Mouse (Mus musculus) lung, postnatal 0 days (tissue): ENCODE measurements at regions not wholly inside any gene's neighbourhood (a gene's known extent, or its start where the extent isn't known, plus 50 kb on each side); places are given as distances from the start of the nearest gene placed in this dataset.

Experiments
- ATAC-seq: fragments of 200-750 bp; cut with Nextera tagmentation; 2 replicates; pipeline ENCODE4 v1.8.0; 2017; ENCODE audit warnings: moderate library complexity
- DNase-seq: peaks from one replicate; pipeline ENCODE4 v3.0.0-alpha.2; 2016; ENCODE audit warnings: low spot score
- H3K27ac ChIP-seq: fragments of 300-500 bp; sonication (generic); 2 replicates; pipeline ENCODE4 v1.5.1; 2014; ENCODE audit warnings: antibody characterized with exemption, mild to moderate bottlenecking, low read length, mixed read lengths
- H3K27me3 ChIP-seq: fragments of 300-500 bp; sonication (generic); replicated peaks from 2 replicates; pipeline ENCODE4 v1.6.1; 2014; ENCODE audit warnings: low read length, mixed read lengths; ENCODE audit not compliant: insufficient read depth
- H3K36me3 ChIP-seq: fragments of 300-500 bp; sonication (generic); 2 replicates; pipeline ENCODE4 v1.6.1; 2014; ENCODE audit warnings: low read length, mixed read lengths; ENCODE audit not compliant: insufficient read depth
- H3K4me1 ChIP-seq: fragments of 300-500 bp; sonication (generic); 2 replicates; pipeline ENCODE4 v1.6.1; 2014; ENCODE audit warnings: antibody characterized with exemption, low read depth, low read length, mixed read lengths; ENCODE audit not compliant: insufficient read depth
- H3K4me2 ChIP-seq: fragments of 300-500 bp; sonication (generic); replicated peaks from 2 replicates; pipeline ENCODE4 v1.6.1; 2014; ENCODE audit warnings: low read depth, mild to moderate bottlenecking, low read length, moderate library complexity, mixed read lengths
- H3K4me3 ChIP-seq: fragments of 300-500 bp; sonication (generic); 2 replicates; pipeline ENCODE4 v1.5.1; 2014; ENCODE audit warnings: low read depth, low read length
- H3K9ac ChIP-seq: fragments of 300-500 bp; sonication (generic); replicated peaks from 2 replicates; pipeline ENCODE4 v1.6.1; 2014; ENCODE audit warnings: low read depth, mild to moderate bottlenecking
- H3K9me3 ChIP-seq: fragments of 300-500 bp; sonication (generic); 2 replicates; pipeline ENCODE4 v1.6.1; 2016; ENCODE audit warnings: low read length, mixed read lengths
- CTCF ChIP-seq: IDR thresholded peaks from 2 replicates; pipeline ENCODE4 v1.5.1; 2016; ENCODE audit warnings: antibody characterized with exemption, mild to moderate bottlenecking
- EP300 ChIP-seq: IDR thresholded peaks from 2 replicates; pipeline ENCODE4 v1.6.1; 2016; ENCODE audit warnings: antibody characterized with exemption, mild to moderate bottlenecking, control low read depth
- WGBS: fragments of 180-500 bp; shearing (Covaris S2); extraction: QIAGEN DNeasy Blood & Tissue Kit; methylation state at CpG from one replicate; pipeline ENCODE4 v1.1.7; 2014; 5-methylcytosine and 5-hydroxymethylcytosine counted together

DNA sequence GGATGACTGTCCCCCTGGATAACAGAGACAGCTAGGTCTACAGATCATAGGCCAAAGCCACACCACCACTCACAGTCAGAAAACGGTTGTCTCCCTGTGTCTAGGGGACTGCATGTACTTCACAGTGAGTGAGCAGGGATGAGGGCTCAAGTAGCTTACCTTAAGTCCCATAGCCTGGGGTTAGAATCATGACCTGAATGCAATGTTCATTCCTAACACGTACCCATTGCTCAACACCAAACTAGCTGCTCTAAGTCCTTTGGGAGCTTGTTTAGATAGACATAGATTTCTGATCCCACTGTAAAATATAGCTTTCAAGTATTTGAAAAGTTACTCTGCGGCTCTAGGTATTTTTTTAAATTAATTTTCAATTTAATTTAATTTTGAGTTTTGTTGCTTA lies 426.6 kb downstream of the Fgf9 start:
- H3K9ac ChIP-seq: no peak overlapping the region
- H3K4me3 ChIP-seq: no peak overlapping the region
- no peak overlapping the region for H3K4me2 ChIP-seq
- ATAC-seq (no peak), DNase-seq (no peak)
- no peaks in the 10 kb centered on the region for H3K27me3 ChIP-seq
- WGBS: 91% methylated on average over 3 of the region's 3 CpGs
- no peak overlapping the region for H3K27ac ChIP-seq
- H3K4me1 ChIP-seq: no peaks in the 10 kb centered on the region
- no peaks in the 10 kb centered on the region for H3K36me3 ChIP-seq
- H3K9me3 ChIP-seq: no peaks in the 10 kb centered on the region
- TF ChIP-seq CTCF (no peak), EP300 (no peak)

DNA sequence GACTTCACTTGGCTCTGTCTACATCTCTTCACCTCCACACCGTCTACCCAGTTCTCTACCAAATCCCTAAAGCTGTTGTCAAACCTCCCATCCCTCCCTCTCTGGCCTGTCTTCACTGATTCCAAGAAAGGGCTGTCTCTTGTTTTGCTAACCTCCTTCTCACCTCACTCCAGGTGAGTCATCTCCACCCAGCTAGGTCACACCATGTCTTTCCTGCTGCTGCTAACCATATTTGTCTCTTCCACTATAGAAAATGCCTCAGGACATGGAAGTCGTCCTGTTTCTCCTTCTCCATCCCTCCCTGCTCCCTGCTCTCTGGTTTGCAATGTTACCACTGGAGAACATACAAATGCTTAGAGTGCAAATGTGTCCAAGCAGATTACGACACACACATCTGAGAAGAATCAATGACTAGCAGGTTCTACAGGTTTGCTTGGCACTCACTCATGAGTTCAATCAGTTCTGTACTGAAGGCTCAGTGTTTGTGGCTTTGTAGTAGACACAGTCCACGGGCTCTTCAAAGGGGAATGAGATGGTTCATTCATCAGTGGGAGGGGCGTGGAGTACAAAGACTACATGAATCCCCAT lies 424.1 kb downstream of the Fgf9 start:
- Histone ChIP-seq H3K4me3 (no peak overlapping the region), H3K27ac (no peak overlapping the region), H3K9me3 (no peaks in the 10 kb centered on the region), H3K27me3 (no peaks in the 10 kb centered on the region), H3K9ac (no peak overlapping the region), H3K4me2 (no peak overlapping the region), H3K4me1 (no peaks in the 10 kb centered on the region), H3K36me3 (no peaks in the 10 kb centered on the region)
- TF ChIP-seq EP300 (no peak), CTCF (no peak)
- DNase-seq (no peak), ATAC-seq (no peak)
- 71% methylated on average over 5 of the region's 5 CpGs for WGBS

DNA sequence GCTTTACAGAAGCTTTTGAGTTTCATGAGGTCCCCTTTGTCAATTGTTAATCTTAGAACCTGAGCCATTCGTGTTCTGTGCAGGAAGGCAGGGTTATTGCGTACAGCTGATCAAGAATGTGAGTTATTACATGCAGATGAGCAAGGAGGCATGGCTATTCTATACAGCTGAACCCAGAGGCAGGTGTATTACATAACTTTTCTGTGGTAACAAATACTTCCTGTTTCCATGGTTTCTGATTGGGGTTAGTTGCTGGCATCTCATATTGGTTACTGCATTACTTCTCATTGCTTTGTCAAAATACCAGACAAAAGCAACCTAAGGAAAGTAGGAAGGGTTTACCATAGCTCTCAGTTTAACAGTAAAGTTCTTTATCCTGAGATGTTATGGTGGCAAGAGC lies 421.8 kb downstream of the Fgf9 start:
- Histone ChIP-seq H3K36me3 (no peaks in the 10 kb centered on the region), H3K4me3 (no peak overlapping the region), H3K27ac (no peak overlapping the region), H3K9ac (no peak overlapping the region), H3K27me3 (no peaks in the 10 kb centered on the region), H3K9me3 (no peaks in the 10 kb centered on the region), H3K4me1 (no peaks in the 10 kb centered on the region), H3K4me2 (no peak overlapping the region)
- no peak for ATAC-seq
- TF ChIP-seq EP300 (no peak), CTCF (no peak)
- 80% methylated on average over 2 of the region's 2 CpGs for WGBS
- DNase-seq: no peak

DNA sequence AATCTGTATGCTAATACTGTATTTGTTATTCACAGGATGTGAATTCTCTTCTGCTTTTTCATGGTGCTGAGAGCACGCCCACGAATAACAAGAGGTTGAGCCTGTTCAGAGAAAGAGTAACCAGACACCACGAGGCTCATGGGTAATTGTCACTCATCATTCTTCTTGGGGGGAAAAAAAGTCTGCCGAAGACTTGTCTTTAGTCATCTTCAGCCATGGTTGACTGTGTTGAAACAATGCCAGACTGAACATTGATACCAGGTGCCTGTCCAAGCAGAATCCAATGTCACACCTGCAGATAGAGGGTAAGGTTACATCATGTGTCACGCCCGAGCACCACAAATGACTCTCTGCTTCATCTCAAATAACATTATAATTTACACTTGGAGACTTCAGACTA lies 418.5 kb downstream of the Fgf9 start:
- H3K9ac ChIP-seq: no peak overlapping the region
- H3K4me1 ChIP-seq: no peaks in the 10 kb centered on the region
- no peak for TF ChIP-seq EP300
- TF ChIP-seq CTCF: no peak
- H3K36me3 ChIP-seq: no peaks in the 10 kb centered on the region
- H3K27ac ChIP-seq: no peak overlapping the region
- no peaks in the 10 kb centered on the region for H3K9me3 ChIP-seq
- WGBS: 81% methylated on average over 6 of the region's 6 CpGs
- no peak for DNase-seq
- H3K4me2 ChIP-seq: no peak overlapping the region
- H3K27me3 ChIP-seq: no peaks in the 10 kb centered on the region
- H3K4me3 ChIP-seq: no peak overlapping the region
- ATAC-seq: no peak

DNA sequence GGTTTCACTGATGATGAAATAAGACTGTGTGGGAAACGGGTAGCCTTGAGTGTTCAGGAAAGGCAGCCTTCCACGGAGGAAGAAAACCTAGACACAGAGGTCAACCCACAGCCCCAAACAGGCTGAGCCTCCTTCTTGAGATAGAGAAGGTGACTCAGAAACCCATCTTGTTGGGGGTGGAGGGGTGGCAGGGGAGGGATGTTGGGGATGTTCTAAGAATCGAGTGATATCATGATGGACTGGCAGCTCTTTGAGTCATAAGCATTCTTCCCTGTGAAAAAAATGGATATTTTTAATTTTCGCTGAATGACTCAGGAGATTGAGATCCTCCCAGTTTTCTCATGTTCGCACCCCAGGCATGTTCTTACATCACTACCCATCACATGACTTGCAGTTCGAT lies 417.5 kb downstream of the Fgf9 start:
- no peak overlapping the region for H3K27ac ChIP-seq
- WGBS: 87% methylated on average over 6 of the region's 6 CpGs
- H3K4me3 ChIP-seq: no peak overlapping the region
- H3K9me3 ChIP-seq: no peaks in the 10 kb centered on the region
- H3K36me3 ChIP-seq: no peaks in the 10 kb centered on the region
- H3K4me2 ChIP-seq: no peak overlapping the region
- TF ChIP-seq CTCF: no peak
- TF ChIP-seq EP300: no peak
- H3K4me1 ChIP-seq: no peaks in the 10 kb centered on the region
- no peaks in the 10 kb centered on the region for H3K27me3 ChIP-seq
- DNase-seq: no peak
- no peak for ATAC-seq
- no peak overlapping the region for H3K9ac ChIP-seq

DNA sequence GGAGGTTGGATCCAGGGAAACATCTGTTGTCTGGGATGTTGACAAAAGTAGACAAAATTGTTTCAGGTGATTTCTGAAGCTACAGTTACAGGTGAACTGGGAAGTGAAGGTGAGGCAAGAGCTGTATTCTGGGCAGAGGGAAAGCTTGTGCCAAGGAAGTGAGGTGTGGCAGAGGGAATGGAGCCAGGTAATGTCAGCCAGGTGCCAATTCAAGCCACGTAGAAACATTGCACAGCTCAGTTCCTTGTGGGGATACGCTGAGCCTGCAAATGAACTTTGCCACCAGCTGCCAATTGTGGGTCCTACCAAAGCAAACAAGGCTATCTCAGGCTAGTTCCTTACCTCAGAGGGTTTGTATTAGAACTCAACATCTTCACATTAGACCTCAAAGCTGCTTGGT lies 410.1 kb downstream of the Fgf9 start:
- DNase-seq (peak; percentile 12), ATAC-seq (no peak)
- H3K4me1 ChIP-seq: no peaks in the 10 kb centered on the region
- no peak overlapping the region for H3K4me2 ChIP-seq
- TF ChIP-seq EP300: no peak
- TF ChIP-seq CTCF: no peak
- H3K36me3 ChIP-seq: no peaks in the 10 kb centered on the region
- 78% methylated on average over 2 of the region's 2 CpGs for WGBS
- no peaks in the 10 kb centered on the region for H3K9me3 ChIP-seq
- no peak overlapping the region for H3K27ac ChIP-seq
- no peak overlapping the region for H3K9ac ChIP-seq
- no peaks in the 10 kb centered on the region for H3K27me3 ChIP-seq
- no peak overlapping the region for H3K4me3 ChIP-seq

DNA sequence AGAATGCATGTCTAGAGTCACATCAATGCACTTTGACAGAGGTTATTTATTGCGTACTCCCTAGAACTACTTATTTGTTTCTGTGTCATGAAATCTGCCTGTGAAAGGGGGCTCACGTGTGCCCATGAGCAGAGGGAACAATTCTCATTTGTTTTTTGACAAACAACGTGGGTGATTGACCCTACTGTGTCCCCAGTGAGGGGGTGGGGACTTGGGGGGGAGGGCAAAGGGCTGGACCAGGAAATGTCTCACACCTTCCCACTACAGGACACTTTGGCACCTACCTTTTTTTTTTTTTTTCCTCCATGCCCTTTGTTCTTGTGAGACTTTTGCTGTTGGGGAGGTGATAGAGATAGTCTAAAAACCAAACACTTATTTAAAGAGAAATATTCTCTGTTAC lies 400.3 kb downstream of the Fgf9 start:
- Histone ChIP-seq H3K36me3 (no peaks in the 10 kb centered on the region), H3K9ac (no peak overlapping the region), H3K4me3 (no peak overlapping the region), H3K4me2 (no peak overlapping the region), H3K9me3 (no peaks in the 10 kb centered on the region), H3K27ac (no peak overlapping the region), H3K27me3 (no peaks in the 10 kb centered on the region), H3K4me1 (no peaks in the 10 kb centered on the region)
- ATAC-seq (no peak), DNase-seq (no peak)
- WGBS: 58% methylated on average over 3 of the region's 3 CpGs
- TF ChIP-seq CTCF (no peak), EP300 (no peak)
